Mouse (Mus musculus): ENCODE data around the gene Gm11564. TPM values are rescaled to one million over a fixed set of nuclear protein-coding genes. Genes with fewer than 3 reads are reported as not detected.
"Not testable (repeated sequence)": the region's sequence is repeated elsewhere in the genome, so short reads cannot be mapped to it uniquely, and the experiment has no call there.

The Gm11564 gene
- polyA plus RNA-seq, 1 experiment from 2014 or later: not detected

- TF ChIP-seq EP300 (IDR thresholded peaks at IDR 0.05): no peak
- TF ChIP-seq CTCF (IDR thresholded peaks at IDR 0.05): no peak
- H3K4me1 ChIP-seq (ENCODE audit: insufficient read depth, low read depth, low read length): no peaks in the 10 kb centered on the region
- no peak overlapping the region for H3K4me2 ChIP-seq (replicated peaks; ENCODE audit: low read depth, low read length)
- no peak overlapping the region for H3K9ac ChIP-seq (replicated peaks; ENCODE audit: low read depth)
- ATAC-seq: no peak
- no peaks in the 10 kb centered on the region for H3K36me3 ChIP-seq (ENCODE audit: insufficient read depth, low read length)
- H3K9me3 ChIP-seq (ENCODE audit: low read length): no peaks in the 10 kb centered on the region
- no peak overlapping the region for H3K27ac ChIP-seq (ENCODE audit: low read length)
- H3K27me3 ChIP-seq (replicated peaks; ENCODE audit: insufficient read depth, low read length): no peaks in the 10 kb centered on the region
- DNase-seq (ENCODE audit: low spot score): no peak
- 82% methylated on average over 1 of the region's 1 CpGs for WGBS
- H3K4me3 ChIP-seq (ENCODE audit: low read depth, low read length): no peak overlapping the region
These were observed 26.7 kb upstream of the Gm11564 start for GRCm38 (mm10) chr11:99842185-99842584.

GRCm38 (mm10) chr11:99837966-99838365 lies 22.5 kb upstream of the Gm11564 start, which contains the start of gene 2300003K06Rik:
2300003K06Rik (minus strand) TSS chr11:99838066.
- ATAC-seq (no peak), DNase-seq (ENCODE audit: low spot score) (no peak)
- H3K27me3 ChIP-seq (replicated peaks; ENCODE audit: insufficient read depth, low read length): no peaks in the 10 kb centered on the region
- no peak within 1 kb of the TSS for H3K4me2 ChIP-seq (replicated peaks; ENCODE audit: low read depth, low read length)
- H3K27ac ChIP-seq (ENCODE audit: low read length): no peak within 1 kb of the TSS
- TF ChIP-seq EP300 (IDR thresholded peaks at IDR 0.05) (no peak), CTCF (IDR thresholded peaks at IDR 0.05) (no peak)
- no peak within 1 kb of the TSS for H3K9ac ChIP-seq (replicated peaks; ENCODE audit: low read depth)
- no peaks in the 10 kb centered on the region for H3K9me3 ChIP-seq (ENCODE audit: low read length)
- no peak within 1 kb of the TSS for H3K4me3 ChIP-seq (ENCODE audit: low read depth, low read length)
- no peaks in the 10 kb centered on the region for H3K4me1 ChIP-seq (ENCODE audit: insufficient read depth, low read depth, low read length)
- 70% methylated on average over 1 of the region's 1 CpGs for WGBS
- H3K36me3 ChIP-seq (ENCODE audit: insufficient read depth, low read length): no peaks in the 10 kb centered on the region

GRCm38 (mm10) chr11:99809792-99810191 lies 5.7 kb downstream of the Gm11564 start, which contains the start of gene Krtap4-13:
Krtap4-13 (minus strand) TSS chr11:99809892.
- H3K4me3 ChIP-seq (ENCODE audit: low read depth, low read length): not testable (repeated sequence)

GRCm38 (mm10) chr11:99804346-99804745 lies 11.1 kb downstream of the Gm11564 start, which contains the start of gene Gm11554:
Gm11554 (minus strand) TSS chr11:99804446.
- not testable (repeated sequence) for H3K27me3 ChIP-seq (replicated peaks; ENCODE audit: insufficient read depth, low read length); H3K36me3 ChIP-seq (ENCODE audit: insufficient read depth, low read length); H3K4me1 ChIP-seq (ENCODE audit: insufficient read depth, low read depth, low read length); DNase-seq (ENCODE audit: low spot score); H3K9ac ChIP-seq (replicated peaks; ENCODE audit: low read depth); H3K4me3 ChIP-seq (ENCODE audit: low read depth, low read length); H3K4me2 ChIP-seq (replicated peaks; ENCODE audit: low read depth, low read length); H3K27ac ChIP-seq (ENCODE audit: low read length); H3K9me3 ChIP-seq (ENCODE audit: low read length); ATAC-seq
- no CpG with 5 or more reads among the region's 1 CpGs for WGBS

More at GRCm38 (mm10) chr11:99809792-99810191, 5.7 kb downstream of the Gm11564 start, which contains the start of gene Krtap4-13:
- H3K9ac ChIP-seq (replicated peaks; ENCODE audit: low read depth); H3K4me1 ChIP-seq (ENCODE audit: insufficient read depth, low read depth, low read length); H3K9me3 ChIP-seq (ENCODE audit: low read length); H3K27ac ChIP-seq (ENCODE audit: low read length); DNase-seq (ENCODE audit: low spot score); ATAC-seq; H3K4me2 ChIP-seq (replicated peaks; ENCODE audit: low read depth, low read length); H3K27me3 ChIP-seq (replicated peaks; ENCODE audit: insufficient read depth, low read length); H3K36me3 ChIP-seq (ENCODE audit: insufficient read depth, low read length): not testable (repeated sequence)

- DNase-seq (ENCODE audit: low spot score); H3K4me3 ChIP-seq (ENCODE audit: low read depth, low read length); H3K27me3 ChIP-seq (replicated peaks; ENCODE audit: insufficient read depth, low read length); H3K9me3 ChIP-seq (ENCODE audit: low read length); H3K4me2 ChIP-seq (replicated peaks; ENCODE audit: low read depth, low read length); H3K27ac ChIP-seq (ENCODE audit: low read length); H3K4me1 ChIP-seq (ENCODE audit: insufficient read depth, low read depth, low read length); ATAC-seq; H3K36me3 ChIP-seq (ENCODE audit: insufficient read depth, low read length); H3K9ac ChIP-seq (replicated peaks; ENCODE audit: low read depth): not testable (repeated sequence)
- WGBS: no CpG with 5 or more reads among the region's 1 CpGs
These were observed 16.6 kb downstream of the Gm11564 start, which contains the start of gene Gm11569 for GRCm38 (mm10) chr11:99798832-99799231. Gm11569 (minus strand) TSS chr11:99798932.

GRCm38 (mm10) chr11:99793367-99793766 lies 22.1 kb downstream of the Gm11564 start, which contains the start of gene Gm11596:
Gm11596 (minus strand) TSS chr11:99793467.
- TF ChIP-seq CTCF (IDR thresholded peaks at IDR 0.05) (no peak), EP300 (IDR thresholded peaks at IDR 0.05) (no peak)
- Histone ChIP-seq H3K4me1 (ENCODE audit: insufficient read depth, low read depth, low read length) (no peaks in the 10 kb centered on the region), H3K4me3 (ENCODE audit: low read depth, low read length) (no peak within 1 kb of the TSS), H3K27ac (ENCODE audit: low read length) (no peak within 1 kb of the TSS), H3K4me2 (replicated peaks; ENCODE audit: low read depth, low read length) (no peak within 1 kb of the TSS), H3K9ac (replicated peaks; ENCODE audit: low read depth) (no peak within 1 kb of the TSS), H3K9me3 (ENCODE audit: low read length) (no peaks in the 10 kb centered on the region), H3K27me3 (replicated peaks; ENCODE audit: insufficient read depth, low read length) (no peaks in the 10 kb centered on the region), H3K36me3 (ENCODE audit: insufficient read depth, low read length) (no peaks in the 10 kb centered on the region)
- 73% methylated on average over 2 of the region's 2 CpGs for WGBS
- no peak for DNase-seq (ENCODE audit: low spot score)
- ATAC-seq: no peak

- not testable (repeated sequence) for H3K9ac ChIP-seq (replicated peaks; ENCODE audit: low read depth); H3K4me1 ChIP-seq (ENCODE audit: insufficient read depth, low read depth, low read length); H3K9me3 ChIP-seq (ENCODE audit: low read length); H3K27me3 ChIP-seq (replicated peaks; ENCODE audit: insufficient read depth, low read length); H3K4me2 ChIP-seq (replicated peaks; ENCODE audit: low read depth, low read length); H3K36me3 ChIP-seq (ENCODE audit: insufficient read depth, low read length); H3K4me3 ChIP-seq (ENCODE audit: low read depth, low read length); DNase-seq (ENCODE audit: low spot score); ATAC-seq; H3K27ac ChIP-seq (ENCODE audit: low read length)
These were observed 30.6 kb downstream of the Gm11564 start, which contains the start of gene Krtap4-9 for GRCm38 (mm10) chr11:99784900-99785299. Krtap4-9 (plus strand) TSS chr11:99785200.
